Mouse (Mus musculus) liver, embryonic 14.5 days (tissue): Measurements from ENCODE around the gene Slc25a13. TPM values are rescaled to one million over a fixed set of nuclear protein-coding genes. Genes with fewer than 3 reads are reported as not detected.

Experiments used
- ATAC-seq: fragments of 200-750 bp; cut with Nextera tagmentation; 2 replicates; pipeline ENCODE4 v1.8.0; 2017; ENCODE audit warnings: moderate number of reproducible peaks, mild to moderate bottlenecking, moderate library complexity; ENCODE audit not compliant: insufficient read depth
- DNase-seq, 3 experiments: peaks; one replicate each; pipeline ENCODE4 v3.0.0-alpha.2; 2012 to 2013; ENCODE audit warnings: low read depth in 3 of 3, low spot score in 3 of 3
- H3K27ac ChIP-seq: fragments of 300-500 bp; sonication (generic); 2 replicates; pipeline ENCODE4 v1.5.1; 2014; ENCODE audit warnings: moderate library complexity, mild to moderate bottlenecking, control low read depth, inconsistent platforms
- H3K27me3 ChIP-seq: fragments of 300-500 bp; sonication (generic); 2 replicates; pipeline ENCODE4 v1.6.1; 2014; ENCODE audit warnings: mild to moderate bottlenecking, low read length, moderate library complexity; ENCODE audit not compliant: control insufficient read depth, insufficient read depth
- H3K36me3 ChIP-seq: fragments of 300-500 bp; sonication (generic); replicated peaks from 2 replicates; pipeline ENCODE4 v1.6.1; 2014; ENCODE audit warnings: low read depth; ENCODE audit not compliant: control insufficient read depth, insufficient read depth
- H3K4me1 ChIP-seq, 2 experiments: fragments of 200-500 bp in 1 of 2; fragments of 300-500 bp in 1 of 2; sonication (generic) in 1 of 2; replicated peaks; 2 replicates each; pipeline ENCODE4 v1.6.1; 2012 to 2014; ENCODE audit warnings: antibody characterized with exemption in 1 of 2, inconsistent platforms in 1 of 2, low read length in 1 of 2; ENCODE audit not compliant: control insufficient read depth in 2 of 2, insufficient read depth in 2 of 2
- H3K4me2 ChIP-seq: fragments of 300-500 bp; sonication (generic); 2 replicates; pipeline ENCODE4 v1.6.1; 2014; ENCODE audit warnings: low read depth, mild to moderate bottlenecking, control low read depth, moderate library complexity
- H3K4me3 ChIP-seq, 2 experiments: fragments of 200-500 bp in 1 of 2; fragments of 300-500 bp in 1 of 2; sonication (generic) in 1 of 2; 2 replicates each; pipeline ENCODE4 v1.5.1; 2012 to 2014; ENCODE audit warnings: low read depth in 2 of 2, low read length in 2 of 2, mild to moderate bottlenecking in 2 of 2, control low read depth in 1 of 2, inconsistent platforms in 1 of 2, moderate library complexity in 1 of 2; ENCODE audit not compliant: insufficient read depth in 1 of 2
- H3K9ac ChIP-seq: fragments of 300-500 bp; sonication (generic); replicated peaks from 2 replicates; pipeline ENCODE4 v1.6.1; 2014; ENCODE audit warnings: mild to moderate bottlenecking, control low read depth, moderate library complexity
- H3K9me3 ChIP-seq: fragments of 300-500 bp; sonication (generic); 2 replicates; pipeline ENCODE4 v1.6.1; 2016; ENCODE audit warnings: low read length, mixed read lengths; ENCODE audit not compliant: control insufficient read depth
- CTCF ChIP-seq: IDR thresholded peaks from 2 replicates; pipeline ENCODE4 v1.5.1; 2016; ENCODE audit warnings: antibody characterized with exemption, low read depth, control low read depth
- EP300 ChIP-seq: IDR thresholded peaks from 2 replicates; pipeline ENCODE4 v1.6.1; 2016; ENCODE audit warnings: antibody characterized with exemption, low read depth
- WGBS: fragments of 180-500 bp; shearing (Covaris S2); extraction: QIAGEN DNeasy Blood & Tissue Kit; methylation state at CpG from one replicate; pipeline ENCODE4 v1.1.7; 2014; ENCODE audit not compliant: insufficient replicate concordance; 5-methylcytosine and 5-hydroxymethylcytosine counted together
- polyA plus RNA-seq, 2 experiments: library from polyadenylated mRNA; depleted of rRNA in 1 of 2; stranded (reverse) in 1 of 2; unstranded in 1 of 2; fragments of >200 nt; fragmentation: Nextera tagmentation in 1 of 2; extraction: Ambion mirVana in 1 of 2; gene quantifications; 2 replicates each; pipeline versions ENCODE4 v1.2.1 to v1.2.3; 2012 to 2014

Gene Slc25a13
- polyA plus RNA-seq, 2 experiments: 11.6 to 26.0 TPM

DNA sequence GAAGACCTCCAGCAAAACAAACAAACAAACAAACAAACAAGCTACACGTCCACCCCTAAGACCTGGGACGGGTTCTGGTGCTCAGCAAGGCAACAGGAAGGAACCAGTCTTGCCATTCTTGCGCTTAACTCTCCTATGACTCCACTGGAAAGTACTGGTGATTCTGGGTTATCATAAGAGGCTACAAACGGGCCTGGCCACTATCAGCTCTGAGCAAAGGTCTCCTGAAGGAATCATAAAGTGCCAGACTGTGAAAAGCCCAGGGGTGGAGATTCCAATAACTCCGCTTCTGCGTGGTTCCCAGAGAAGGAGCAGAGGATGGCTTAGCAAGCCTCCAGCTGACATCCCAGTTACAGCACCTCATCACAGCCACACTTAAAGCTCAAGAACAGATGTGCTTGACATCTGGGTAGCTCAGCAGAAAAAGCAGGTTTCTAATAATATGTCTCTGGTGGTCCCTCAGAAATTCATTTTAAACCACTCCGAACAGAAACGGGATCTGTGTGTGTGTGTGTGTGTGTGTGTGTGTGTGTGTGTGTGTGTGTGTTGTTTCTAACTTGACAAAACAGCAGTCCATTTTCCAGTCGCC is 116.0 kb downstream of the Slc25a13 start:
- no peak for ATAC-seq
- Histone ChIP-seq H3K27ac (no peak overlapping the region), H3K36me3 (peaks cover 3% of the 10 kb centered on the region), H3K27me3 (no peaks in the 10 kb centered on the region), H3K4me3 (no peak overlapping the region), H3K4me1 (no peaks in the 10 kb centered on the region; a peak in 1 of 4 replicates), H3K9ac (no peak overlapping the region), H3K9me3 (no peaks in the 10 kb centered on the region), H3K4me2 (no peak overlapping the region)
- WGBS: 63% methylated on average over 9 of the region's 9 CpGs
- TF ChIP-seq CTCF (no peak), EP300 (no peak)
- DNase-seq: peak in 1 of 3 experiments; percentile 1

DNA sequence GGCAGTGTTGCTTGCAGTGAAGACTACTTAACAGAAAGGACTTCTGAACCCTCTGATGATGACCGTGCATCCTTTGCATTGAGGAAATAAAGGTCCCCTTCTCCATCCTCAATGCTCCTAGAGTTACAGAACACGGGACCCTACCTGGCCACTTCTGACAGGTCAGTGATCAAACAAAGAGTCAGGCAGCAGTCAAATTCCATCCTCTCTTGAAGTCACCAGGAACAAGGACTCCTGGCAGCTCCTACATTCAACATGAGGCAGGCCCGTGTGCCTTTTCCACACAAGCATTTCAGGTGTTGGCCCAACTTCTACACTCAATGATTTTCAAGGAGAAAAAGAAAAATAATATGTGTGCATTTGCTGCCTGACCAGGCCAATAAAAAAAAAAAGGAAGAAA is 123.0 kb downstream of the Slc25a13 start:
- H3K27me3 ChIP-seq: no peaks in the 10 kb centered on the region
- H3K4me3 ChIP-seq: no peak overlapping the region
- no peak overlapping the region for H3K4me2 ChIP-seq
- H3K9ac ChIP-seq: no peak overlapping the region
- TF ChIP-seq CTCF (no peak), EP300 (no peak)
- peaks cover 4% of the 10 kb centered on the region for H3K36me3 ChIP-seq
- H3K9me3 ChIP-seq: no peaks in the 10 kb centered on the region
- H3K27ac ChIP-seq: no peak overlapping the region
- no peak for ATAC-seq
- WGBS: 67% methylated on average over 3 of the region's 3 CpGs
- no peak for DNase-seq
- H3K4me1 ChIP-seq: no peaks in the 10 kb centered on the region

DNA sequence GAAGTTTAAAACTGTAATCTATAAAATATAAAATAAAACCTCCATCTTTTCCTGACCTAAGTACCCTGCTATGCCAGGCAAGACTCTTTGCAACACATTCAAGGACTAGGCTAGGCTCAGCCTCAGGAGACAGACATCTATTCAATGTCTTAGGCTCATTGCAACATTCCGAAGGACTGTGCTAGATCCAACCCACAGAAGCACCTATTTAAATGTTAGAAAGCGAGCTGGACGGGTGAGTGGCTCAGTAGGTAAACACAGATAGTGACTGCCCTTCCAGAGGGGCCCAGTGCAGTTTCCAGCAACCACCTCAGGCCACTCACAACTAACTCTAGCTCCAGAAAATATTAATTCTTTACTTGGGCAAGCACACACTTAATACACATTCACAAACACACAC is 123.5 kb downstream of the Slc25a13 start:
- DNase-seq: no peak
- no peaks in the 10 kb centered on the region for H3K4me1 ChIP-seq
- H3K9ac ChIP-seq: no peak overlapping the region
- no peaks in the 10 kb centered on the region for H3K27me3 ChIP-seq
- H3K36me3 ChIP-seq: peaks cover 4% of the 10 kb centered on the region
- no peak for ATAC-seq
- no peak overlapping the region for H3K4me3 ChIP-seq
- H3K9me3 ChIP-seq: no peaks in the 10 kb centered on the region
- no peak overlapping the region for H3K4me2 ChIP-seq
- TF ChIP-seq EP300: no peak
- no peak for TF ChIP-seq CTCF
- H3K27ac ChIP-seq: no peak overlapping the region
- 65% methylated on average over 3 of the region's 3 CpGs for WGBS

DNA sequence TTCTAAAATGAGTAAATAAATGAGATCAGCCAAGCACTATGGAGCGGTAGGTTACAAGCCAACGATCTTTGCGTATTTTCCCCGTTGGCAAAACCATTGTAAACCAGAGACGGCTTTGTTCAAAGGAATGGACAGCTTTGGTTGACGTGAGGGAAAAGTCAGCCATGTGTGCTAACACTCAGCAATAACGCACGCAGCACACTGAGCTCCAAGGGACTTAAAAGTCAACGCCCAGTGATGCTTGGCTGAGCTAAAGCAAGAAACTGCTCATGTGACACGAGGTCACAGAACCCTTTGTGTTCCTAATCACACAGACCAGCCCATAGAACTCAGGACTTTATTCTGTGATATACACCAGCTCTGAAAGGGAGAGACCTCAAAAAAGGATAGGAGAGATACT is 124.5 kb downstream of the Slc25a13 start:
- peaks cover 4% of the 10 kb centered on the region for H3K36me3 ChIP-seq
- no peak for DNase-seq
- WGBS: 82% methylated on average over 10 of the region's 10 CpGs
- H3K27ac ChIP-seq: no peak overlapping the region
- no peaks in the 10 kb centered on the region for H3K4me1 ChIP-seq
- no peak overlapping the region for H3K9ac ChIP-seq
- no peak overlapping the region for H3K4me2 ChIP-seq
- H3K27me3 ChIP-seq: no peaks in the 10 kb centered on the region
- no peak overlapping the region for H3K4me3 ChIP-seq
- H3K9me3 ChIP-seq: no peaks in the 10 kb centered on the region
- no peak for ATAC-seq
- TF ChIP-seq CTCF: no peak
- no peak for TF ChIP-seq EP300

DNA sequence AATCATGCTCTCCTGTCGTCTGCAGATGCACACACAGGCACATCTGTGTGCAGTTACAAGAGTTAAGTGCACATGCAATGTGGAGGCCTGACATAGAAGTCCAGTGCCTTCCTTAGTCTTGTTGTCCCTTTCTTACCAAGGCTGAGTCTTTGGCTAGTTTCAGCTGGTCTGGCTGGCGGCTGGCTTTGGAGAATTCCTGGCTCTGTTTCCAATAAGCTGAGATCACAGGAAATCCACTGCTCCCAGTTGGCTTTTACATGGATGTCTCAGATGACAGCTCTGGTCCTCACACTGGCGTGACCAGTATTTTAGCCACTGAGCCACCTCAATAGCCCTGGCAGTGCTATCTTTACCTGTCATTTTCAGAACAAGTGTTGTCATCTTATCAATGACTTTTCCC is 126.0 kb downstream of the Slc25a13 start:
- Histone ChIP-seq H3K27me3 (no peaks in the 10 kb centered on the region), H3K4me1 (no peaks in the 10 kb centered on the region), H3K36me3 (peaks cover 1% of the 10 kb centered on the region; the same call in 1 of the 2 replicates), H3K9ac (no peak overlapping the region), H3K4me3 (no peak overlapping the region), H3K4me2 (no peak overlapping the region), H3K9me3 (no peaks in the 10 kb centered on the region), H3K27ac (no peak overlapping the region)
- ATAC-seq: no peak
- DNase-seq: no peak
- WGBS: 62% methylated on average over 3 of the region's 3 CpGs
- TF ChIP-seq CTCF (no peak), EP300 (no peak)
